8 mouse cellular contexts compared by ENCODE assay signal in the genomic region with DNA sequence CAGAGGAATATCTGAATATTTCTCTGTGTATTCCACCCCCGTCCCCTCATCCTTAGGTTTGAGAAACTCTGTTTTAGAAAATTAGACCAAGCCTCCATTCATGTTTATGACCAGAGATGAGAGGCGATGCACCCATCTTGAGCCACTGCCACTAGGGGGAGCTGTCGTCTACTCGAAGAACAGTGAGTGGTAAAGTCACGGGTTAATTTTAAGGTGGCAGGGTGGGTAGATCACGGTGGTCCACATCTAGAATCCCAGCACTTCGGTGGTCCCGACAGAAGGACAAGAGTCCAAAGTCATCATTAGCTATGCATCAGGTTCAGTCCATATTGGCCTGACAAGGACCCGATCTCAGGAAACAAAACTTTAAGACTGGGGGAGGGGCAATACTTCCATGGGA. TPM values are rescaled to one million over a fixed set of nuclear protein-coding genes. Genes with fewer than 3 reads are reported as not detected.
DNase-seq lines count a peak whose midpoint lies in the region; ATAC-seq and TF ChIP-seq lines count a peak whose summit lies in the region.
"Had no signal": no experiment of that assay in that cellular context is flagged by ENCODE, and none has a peak within 500 bp of the region (broad histone marks: within the 10 kb centered on the region; RNA-seq: fewer than 3 reads in every experiment).

No protein-coding gene starts in this region.

- no peaks in the 10 kb centered on the region for H3K79me3 ChIP-seq in C2C12 (ENCODE audit: low read depth)

- H3K4me3 ChIP-seq in C2C12 (ENCODE audit: insufficient read depth, poor library complexity, severe bottlenecking) (no peak overlapping the region), ES-E14 (ENCODE audit: insufficient read depth in 1 of 2, low read depth in 1 of 2, low read length in 2 of 2, poor library complexity in 1 of 2, severe bottlenecking in 1 of 2) (no peak overlapping the region)
- H3K4me3 ChIP-seq in small intestine, adult 2 months (ENCODE audit: low read depth, low read length): no peak overlapping the region

- peak; percentile 62; the same call in 1 of the 2 replicates for ATAC-seq in frontal cortex, adult (ENCODE audit: low TSS enrichment)

- H3K9ac ChIP-seq in ES-E14 (ENCODE audit: insufficient read depth, low read depth, low read length, poor library complexity, severe bottlenecking): no peak overlapping the region

- H3K9me3 ChIP-seq in ES-E14 (ENCODE audit: control insufficient read depth, insufficient read depth, low read depth, low read length): no peaks in the 10 kb centered on the region

- H3ac ChIP-seq in C2C12 (ENCODE audit: control insufficient read depth, insufficient read length, low read depth): no peak overlapping the region

- H3K36me3 ChIP-seq in C2C12 (ENCODE audit: control insufficient read depth, insufficient read depth): no peaks in the 10 kb centered on the region
- no peaks in the 10 kb centered on the region for H3K36me3 ChIP-seq in ES-E14 (ENCODE audit: control insufficient read depth, insufficient read depth, low read length, poor library complexity, severe bottlenecking)
- peaks cover 5% of the 10 kb centered on the region for H3K36me3 ChIP-seq in small intestine, adult 2 months (ENCODE audit: control insufficient read depth, insufficient read depth, low read length)

- H3K4me1 ChIP-seq in ES-E14 (ENCODE audit: control insufficient read depth in 2 of 2, insufficient read depth in 2 of 2, low read length in 2 of 2, poor library complexity in 1 of 2): peaks cover 0 to 2% of the 10 kb centered on the region in 2 experiments; a peak in 2 of 4 replicates
- H3K4me1 ChIP-seq in small intestine, adult 2 months (ENCODE audit: control insufficient read depth, insufficient read depth, insufficient read length, low read length): peaks cover 4% of the 10 kb centered on the region; the same call in 1 of the 2 replicates

- H3K27ac ChIP-seq in ES-E14 (ENCODE audit: insufficient read depth, low read depth, low read length, poor library complexity, severe bottlenecking): no peak overlapping the region
- H3K27ac ChIP-seq in small intestine, adult 2 months (ENCODE audit: insufficient read depth, low read depth, low read length): no peak overlapping the region

- 11% methylated on average over 9 of the region's 9 CpGs for WGBS in small intestine, adult 2 months

- TF ChIP-seq POLR2A in small intestine, adult 2 months (IDR thresholded peaks at IDR 0.05; ENCODE audit: low read depth, low read length): no peak

- TF ChIP-seq CTCF in C2C12 (IDR thresholded peaks at IDR 0.05; ENCODE audit: control insufficient read depth, insufficient read depth, insufficient read length): peak; percentile 72
- TF ChIP-seq CTCF in small intestine, adult 2 months (IDR thresholded peaks at IDR 0.05; ENCODE audit: extremely low read depth, insufficient read length, insufficient replicate concordance, low read depth, low read length): peak; percentile 96; the same call in 1 of the 2 replicates

- no peaks in the 10 kb centered on the region for H3K79me2 ChIP-seq in C2C12 (ENCODE audit: control insufficient read depth, insufficient read depth)

- no peaks in the 10 kb centered on the region for H3K27me3 ChIP-seq in C2C12 (ENCODE audit: control insufficient read depth, insufficient read depth, insufficient read length)
- H3K27me3 ChIP-seq in small intestine, adult 2 months (ENCODE audit: control insufficient read depth, insufficient read depth, low read length): no peaks in the 10 kb centered on the region

- DNase-seq in ES-E14 (ENCODE audit: low read depth, low spot score): peak; percentile 62
- peak; percentile 45 for DNase-seq in cerebellum, adult 8-10 months
- DNase-seq in kidney, postnatal 36 days: peak; percentile 52 to 88
- peak; percentile 68 for DNase-seq in lung, postnatal 10 days

- in situ Hi-C loops in ES-E14 (cut with MboI; ENCODE audit: low sequenced_read_pairs in 2 of 2, unreplicated experiment in 2 of 2): no loop called here

TF ChIP-seq in C2C12, 6 proteins besides CTCF, POLR2A, EP300 and RAD21:
- TF ChIP-seq MYOG (IDR thresholded peaks at IDR 0.05; ENCODE audit: control insufficient read depth, extremely low read depth, insufficient read length) (no peak), MYOD1 (IDR thresholded peaks at IDR 0.05; ENCODE audit: control insufficient read depth, insufficient read length, low read depth) (no peak), CEBPB (IDR thresholded peaks at IDR 0.05; ENCODE audit: low read depth) (no peak), MAX (IDR thresholded peaks at IDR 0.05) (no peak), USF1 (IDR thresholded peaks at IDR 0.05; ENCODE audit: low read depth) (no peak), FOSL1 (IDR thresholded peaks at IDR 0.05; ENCODE audit: insufficient read depth, low read length, poor library complexity, severe bottlenecking) (no peak)

TF ChIP-seq in ES-E14, 5 proteins besides CTCF, POLR2A, EP300 and RAD21:
- TF ChIP-seq ZNF384 (IDR thresholded peaks at IDR 0.05; ENCODE audit: low read depth, low read length) (no peak), ZC3H11A (IDR thresholded peaks at IDR 0.05; ENCODE audit: borderline replicate concordance, low read depth, low read length) (no peak), MAFK (IDR thresholded peaks at IDR 0.05; ENCODE audit: insufficient read depth, low read depth, low read length) (no peak), CHD2 (IDR thresholded peaks at IDR 0.05; ENCODE audit: low read depth, low read length) (no peak), HCFC1 (IDR thresholded peaks at IDR 0.05; ENCODE audit: borderline replicate concordance, insufficient read depth, low read length) (no peak)

RNA-seq across cellular contexts. Expression of a gene that starts 17.2 kb away (rescaled TPM):
- not detected for polyA plus RNA-seq in C2C12 (2012; fragmentation: generic; extraction: Trizol)
- total RNA-seq in ES-E14 (2012; rRNA removed): not detected in 2 replicates
- 31.8 and 57.0 TPM in 2 replicates for polyA plus RNA-seq in small intestine, adult 2 months (2012; rRNA removed)
- total RNA-seq: hematopoietic stem cell, adult 5-6 weeks had no signal

RNA-seq across cellular contexts. Expression of a gene that starts 25.2 kb away (rescaled TPM):
- not detected for polyA plus RNA-seq in C2C12 (2012; fragmentation: generic; extraction: Trizol)
- 0.18 and 0.26 TPM in 2 replicates for total RNA-seq in ES-E14 (2012; rRNA removed)
- 23.2 and 42.3 TPM in 2 replicates for polyA plus RNA-seq in small intestine, adult 2 months (2012; rRNA removed)
- total RNA-seq: hematopoietic stem cell, adult 5-6 weeks had no signal

RNA-seq across cellular contexts. Expression of a gene that starts 27.6 kb away (rescaled TPM):
- polyA plus RNA-seq in C2C12 (2012; fragmentation: generic; extraction: Trizol): 0.02 TPM
- 1.9 and 2.4 TPM in 2 replicates for total RNA-seq in ES-E14 (2012; rRNA removed)
- 3.6 and 16.0 TPM in 2 replicates for polyA plus RNA-seq in small intestine, adult 2 months (2012; rRNA removed)
- total RNA-seq: hematopoietic stem cell, adult 5-6 weeks had no signal

RNA-seq across cellular contexts. Expression of a gene that starts 36.5 kb away (rescaled TPM):
- 181 TPM for polyA plus RNA-seq in C2C12 (2012; fragmentation: generic; extraction: Trizol)
- 76.4 and 108 TPM in 2 replicates for total RNA-seq in ES-E14 (2012; rRNA removed)
- 16.7 and 31.1 TPM in 2 replicates for polyA plus RNA-seq in small intestine, adult 2 months (2012; rRNA removed)

RNA-seq across cellular contexts. Expression of a gene that starts 43.3 kb away (rescaled TPM):
- 93.2 TPM for polyA plus RNA-seq in C2C12 (2012; fragmentation: generic; extraction: Trizol)
- total RNA-seq in ES-E14 (2012; rRNA removed): 74.5 and 81.0 TPM in 2 replicates
- 14.3 and 23.8 TPM in 2 replicates for polyA plus RNA-seq in small intestine, adult 2 months (2012; rRNA removed)

Comparison
In these comparisons a context has a peak if more than half of its experiments do, and no peak if none do; other contexts are left out.
1. RNA of a gene that starts 17.2 kb away (polyA plus RNA-seq): 31.8 to 57.0 TPM in small intestine, adult 2 months; not detected in C2C12 (single experiment); every median in the first group is over 10 times any median in the second.
2. RNA of a gene that starts 25.2 kb away (polyA plus RNA-seq): 23.2 to 42.3 TPM in small intestine, adult 2 months; not detected in C2C12 (single experiment); every median in the first group is over 10 times any median in the second.
3. Peak in every context shown above with its lines, with median percentiles within 50 percentile points of each other: DNase-seq.